Mouse (Mus musculus) small intestine, adult 2 months (tissue): Measurements from ENCODE around the gene Paxbp1.

Experiments
- CTCF ChIP-seq: fragments of 200-500 bp; IDR thresholded peaks from 2 replicates; pipeline ENCODE4 v1.5.1; 2012; ENCODE audit warnings: low read depth, mild to moderate bottlenecking, control low read depth, inconsistent platforms, low read length, moderate library complexity, mixed read lengths; ENCODE audit not compliant: insufficient replicate concordance, insufficient read length; ENCODE audit errors: extremely low read depth
- POLR2A ChIP-seq: fragments of 200-500 bp; IDR thresholded peaks from 2 replicates; pipeline ENCODE4 v1.6.1; 2012; ENCODE audit warnings: low read depth, mild to moderate bottlenecking, control low read depth, inconsistent platforms, low read length, moderate library complexity

- TF ChIP-seq CTCF (no peak), POLR2A (no peak)
Observed at GRCm38 (mm10) chr16:91057741-91058140, 13.4 kb upstream of the Paxbp1 start.
